Mouse (Mus musculus): ENCODE measurements around the gene Psme2. TPM values are rescaled to one million over a fixed set of nuclear protein-coding genes. Genes with fewer than 3 reads are reported as not detected.

Psme2 gene
- 331 and 332 TPM in 2 replicates for polyA plus RNA-seq (2014; fragmentation: Nextera tagmentation; extraction: Ambion mirVana)

GRCm38 (mm10) chr14:55590748-55591330, at the start of gene Psme2:
Gene Psme2, minus strand, starts transcription at chr14:55591113.
- Histone ChIP-seq H3K4me2 (ENCODE audit: low read length) (peak within 1 kb of the TSS; percentile 97), H3K36me3 (ENCODE audit: control insufficient read depth, insufficient read depth, low read length) (peaks cover 37% of the 10 kb centered on the region), H3K9ac (ENCODE audit: low read length) (peak within 1 kb of the TSS; percentile 77), H3K4me1 (replicated peaks; ENCODE audit: control insufficient read depth, insufficient read depth, low read length) (peaks cover 13% of the 10 kb centered on the region; the same call in 1 of the 2 replicates), H3K27ac (ENCODE audit: low read depth) (peak within 1 kb of the TSS; percentile 96), H3K9me3 (ENCODE audit: control insufficient read depth, low read length) (no peaks in the 10 kb centered on the region), H3K27me3 (replicated peaks; ENCODE audit: control insufficient read depth, insufficient read depth, low read length) (no peaks in the 10 kb centered on the region), H3K4me3 (ENCODE audit: low read depth, low read length) (peak within 1 kb of the TSS; percentile 63)
- ATAC-seq (replicated peaks; ENCODE audit: low FRiP score, low TSS enrichment, low read depth) (peak; percentile 96), DNase-seq (ENCODE audit: low spot score) (peak; percentile 93)
- WGBS = under 1% methylated on average over 22 of the region's 22 CpGs

DNA sequence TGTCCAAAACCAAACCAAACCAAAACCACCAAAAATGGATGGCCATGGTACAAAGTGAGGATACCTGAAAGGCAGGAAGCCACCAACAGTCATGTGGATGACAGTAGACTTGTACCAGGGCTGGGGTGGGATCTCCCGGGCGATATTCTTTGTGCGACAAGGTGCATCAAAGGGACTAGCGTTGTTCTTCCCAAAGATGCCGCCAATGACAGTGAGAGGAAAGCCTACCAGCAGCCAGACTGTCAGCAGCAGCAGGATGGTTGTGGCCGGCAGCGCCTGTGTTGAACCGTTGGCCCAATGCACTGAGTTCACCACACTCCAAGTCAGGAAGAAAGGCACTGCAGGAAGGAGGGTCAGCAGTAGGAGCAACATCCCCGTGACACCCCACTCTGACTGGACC, 46.9 kb upstream of the Psme2 start, which contains the start of gene Gm49378:
TSS of gene Gm49378 (minus strand) at position 101 of the 400 bp plus-strand sequence.
- H3K36me3 ChIP-seq (ENCODE audit: control insufficient read depth, insufficient read depth, low read length) = peaks cover 65% of the 10 kb centered on the region
- H3K4me1 ChIP-seq (replicated peaks; ENCODE audit: control insufficient read depth, insufficient read depth, low read length) = peaks cover 8% of the 10 kb centered on the region; the same call in 1 of the 2 replicates
- H3K9me3 ChIP-seq (ENCODE audit: control insufficient read depth, low read length) = no peaks in the 10 kb centered on the region
- WGBS = 95% methylated on average over 9 of the region's 9 CpGs
- ATAC-seq (replicated peaks; ENCODE audit: low FRiP score, low TSS enrichment, low read depth) = no peak
- H3K4me3 ChIP-seq (ENCODE audit: low read depth, low read length) = no peak within 1 kb of the TSS
- no peak within 1 kb of the TSS for H3K27ac ChIP-seq (ENCODE audit: low read depth)
- no peak for DNase-seq (ENCODE audit: low spot score)
- H3K9ac ChIP-seq (ENCODE audit: low read length) = no peak within 1 kb of the TSS
- H3K27me3 ChIP-seq (replicated peaks; ENCODE audit: control insufficient read depth, insufficient read depth, low read length) = no peaks in the 10 kb centered on the region
- no peak within 1 kb of the TSS for H3K4me2 ChIP-seq (ENCODE audit: low read length)

DNA sequence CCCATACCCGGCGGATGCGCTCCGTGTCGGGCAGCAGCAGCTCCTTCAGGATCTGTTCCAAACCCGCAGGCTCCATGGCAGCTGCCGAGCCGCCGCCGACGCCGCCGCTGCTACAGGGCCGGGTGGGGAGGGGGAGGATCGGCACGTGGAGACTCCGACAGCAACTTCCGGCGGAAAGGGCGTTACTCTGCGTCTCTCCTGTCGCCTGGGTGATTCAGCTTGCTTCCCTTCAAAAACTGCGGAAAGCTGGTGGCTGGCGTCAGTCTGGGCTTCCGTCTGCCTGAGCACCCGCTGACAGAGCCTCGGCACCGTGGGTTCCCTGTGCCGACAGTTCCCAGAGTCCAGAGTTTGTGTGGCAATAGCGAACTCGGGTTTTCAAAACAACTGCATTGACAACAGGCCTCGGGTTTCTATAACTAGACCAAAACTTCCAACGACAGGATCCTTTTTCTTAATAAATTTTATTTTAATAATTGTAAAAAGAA, 44.7 kb upstream of the Psme2 start, which contains the start of gene Ipo4:
TSS of gene Ipo4 (minus strand) at position 435 of the 485 bp plus-strand sequence.
- DNase-seq (ENCODE audit: low spot score) (peak; percentile 91), ATAC-seq (replicated peaks; ENCODE audit: low FRiP score, low TSS enrichment, low read depth) (peak; percentile 80)
- 2% methylated on average over 27 of the region's 33 CpGs for WGBS
- peak within 1 kb of the TSS; percentile 58 for H3K9ac ChIP-seq (ENCODE audit: low read length)
- peaks cover 78% of the 10 kb centered on the region for H3K36me3 ChIP-seq (ENCODE audit: control insufficient read depth, insufficient read depth, low read length)
- H3K27me3 ChIP-seq (replicated peaks; ENCODE audit: control insufficient read depth, insufficient read depth, low read length) = no peaks in the 10 kb centered on the region
- H3K4me2 ChIP-seq (ENCODE audit: low read length) = peak within 1 kb of the TSS; percentile 81
- H3K9me3 ChIP-seq (ENCODE audit: control insufficient read depth, low read length) = no peaks in the 10 kb centered on the region
- peaks cover 3% of the 10 kb centered on the region; the same call in 1 of the 2 replicates for H3K4me1 ChIP-seq (replicated peaks; ENCODE audit: control insufficient read depth, insufficient read depth, low read length)
- H3K27ac ChIP-seq (ENCODE audit: low read depth) = no peak within 1 kb of the TSS
- H3K4me3 ChIP-seq (ENCODE audit: low read depth, low read length) = peak within 1 kb of the TSS; percentile 66

GRCm38 (mm10) chr14:55634874-55635522, 44.1 kb upstream of the Psme2 start:
- peaks cover 78% of the 10 kb centered on the region for H3K36me3 ChIP-seq (ENCODE audit: control insufficient read depth, insufficient read depth, low read length)
- no peaks in the 10 kb centered on the region for H3K27me3 ChIP-seq (replicated peaks; ENCODE audit: control insufficient read depth, insufficient read depth, low read length)
- peak; percentile 44 for ATAC-seq (replicated peaks; ENCODE audit: low FRiP score, low TSS enrichment, low read depth)
- H3K4me1 ChIP-seq (replicated peaks; ENCODE audit: control insufficient read depth, insufficient read depth, low read length) = peaks cover 3% of the 10 kb centered on the region; the same call in 1 of the 2 replicates
- 4% methylated on average over 23 of the region's 23 CpGs for WGBS
- peak overlapping the region; percentile 81 for H3K4me2 ChIP-seq (ENCODE audit: low read length)
- peak overlapping the region; percentile 58 for H3K9ac ChIP-seq (ENCODE audit: low read length)
- no peak for DNase-seq (ENCODE audit: low spot score)
- no peak overlapping the region for H3K27ac ChIP-seq (ENCODE audit: low read depth)
- H3K4me3 ChIP-seq (ENCODE audit: low read depth, low read length) = peak overlapping the region; percentile 66
- H3K9me3 ChIP-seq (ENCODE audit: control insufficient read depth, low read length) = no peaks in the 10 kb centered on the region

- WGBS = 54% methylated on average over 5 of the region's 5 CpGs
Observed at GRCm38 (mm10) chr14:55629312-55629711, 38.4 kb upstream of the Psme2 start.

DNA sequence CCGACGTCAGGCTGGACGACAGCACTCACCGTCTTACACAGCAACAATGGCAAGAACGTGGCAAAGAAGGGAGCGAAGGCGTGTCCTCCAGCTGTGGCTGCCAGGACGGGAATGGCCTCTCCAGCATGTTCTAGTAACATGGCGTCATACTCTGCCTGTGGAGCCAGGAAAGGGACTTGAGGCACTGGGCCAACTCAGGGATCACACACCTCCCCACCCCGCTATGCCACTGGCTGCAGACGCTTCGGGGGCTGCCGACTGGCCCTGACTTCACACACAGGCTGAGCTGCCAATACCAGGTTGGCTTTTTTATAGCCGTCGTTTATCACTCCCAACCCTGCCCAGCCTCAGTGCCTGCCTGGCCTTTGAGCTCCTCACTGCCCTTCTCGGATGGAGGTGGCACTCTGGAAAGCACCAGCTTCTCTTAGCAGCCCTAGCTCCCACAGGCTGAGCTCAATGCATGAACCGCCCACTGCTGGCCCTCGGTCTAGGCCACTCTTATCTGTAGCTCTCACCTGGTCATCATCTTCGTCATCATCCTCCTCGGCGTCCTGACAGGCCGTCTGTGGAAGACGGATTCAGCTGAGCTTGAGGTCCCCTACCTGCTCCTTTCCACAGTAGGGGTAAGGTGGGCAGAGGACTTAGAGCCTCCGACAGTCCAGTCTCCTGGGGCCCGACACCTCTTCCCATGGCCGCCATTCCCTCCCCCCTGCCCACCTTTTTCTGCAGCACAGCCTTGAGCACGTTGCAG, 37.3 kb upstream of the Psme2 start:
- H3K9ac ChIP-seq (ENCODE audit: low read length) = no peak overlapping the region
- no peaks in the 10 kb centered on the region for H3K27me3 ChIP-seq (replicated peaks; ENCODE audit: control insufficient read depth, insufficient read depth, low read length)
- no peak overlapping the region for H3K27ac ChIP-seq (ENCODE audit: low read depth)
- no peak overlapping the region for H3K4me2 ChIP-seq (ENCODE audit: low read length)
- no peaks in the 10 kb centered on the region for H3K4me1 ChIP-seq (replicated peaks; ENCODE audit: control insufficient read depth, insufficient read depth, low read length)
- H3K36me3 ChIP-seq (ENCODE audit: control insufficient read depth, insufficient read depth, low read length) = peaks cover 93% of the 10 kb centered on the region
- no peak for DNase-seq (ENCODE audit: low spot score)
- no peak overlapping the region for H3K4me3 ChIP-seq (ENCODE audit: low read depth, low read length)
- H3K9me3 ChIP-seq (ENCODE audit: control insufficient read depth, low read length) = no peaks in the 10 kb centered on the region
- WGBS = 81% methylated on average over 27 of the region's 27 CpGs
- no peak for ATAC-seq (replicated peaks; ENCODE audit: low FRiP score, low TSS enrichment, low read depth)

More at GRCm38 (mm10) chr14:55629312-55629711, 38.4 kb upstream of the Psme2 start:
- H3K27me3 ChIP-seq (replicated peaks; ENCODE audit: control insufficient read depth, insufficient read depth, low read length) = no peaks in the 10 kb centered on the region
- DNase-seq (ENCODE audit: low spot score) (peak; percentile 66), ATAC-seq (replicated peaks; ENCODE audit: low FRiP score, low TSS enrichment, low read depth) (no peak)
- no peak overlapping the region for H3K9ac ChIP-seq (ENCODE audit: low read length)
- H3K4me3 ChIP-seq (ENCODE audit: low read depth, low read length) = no peak overlapping the region
- H3K9me3 ChIP-seq (ENCODE audit: control insufficient read depth, low read length) = no peaks in the 10 kb centered on the region
- H3K36me3 ChIP-seq (ENCODE audit: control insufficient read depth, insufficient read depth, low read length) = peaks cover 97% of the 10 kb centered on the region
- H3K4me2 ChIP-seq (ENCODE audit: low read length) = no peak overlapping the region
- H3K4me1 ChIP-seq (replicated peaks; ENCODE audit: control insufficient read depth, insufficient read depth, low read length) = no peaks in the 10 kb centered on the region; the same call in 1 of the 2 replicates
- no peak overlapping the region for H3K27ac ChIP-seq (ENCODE audit: low read depth)

DNA sequence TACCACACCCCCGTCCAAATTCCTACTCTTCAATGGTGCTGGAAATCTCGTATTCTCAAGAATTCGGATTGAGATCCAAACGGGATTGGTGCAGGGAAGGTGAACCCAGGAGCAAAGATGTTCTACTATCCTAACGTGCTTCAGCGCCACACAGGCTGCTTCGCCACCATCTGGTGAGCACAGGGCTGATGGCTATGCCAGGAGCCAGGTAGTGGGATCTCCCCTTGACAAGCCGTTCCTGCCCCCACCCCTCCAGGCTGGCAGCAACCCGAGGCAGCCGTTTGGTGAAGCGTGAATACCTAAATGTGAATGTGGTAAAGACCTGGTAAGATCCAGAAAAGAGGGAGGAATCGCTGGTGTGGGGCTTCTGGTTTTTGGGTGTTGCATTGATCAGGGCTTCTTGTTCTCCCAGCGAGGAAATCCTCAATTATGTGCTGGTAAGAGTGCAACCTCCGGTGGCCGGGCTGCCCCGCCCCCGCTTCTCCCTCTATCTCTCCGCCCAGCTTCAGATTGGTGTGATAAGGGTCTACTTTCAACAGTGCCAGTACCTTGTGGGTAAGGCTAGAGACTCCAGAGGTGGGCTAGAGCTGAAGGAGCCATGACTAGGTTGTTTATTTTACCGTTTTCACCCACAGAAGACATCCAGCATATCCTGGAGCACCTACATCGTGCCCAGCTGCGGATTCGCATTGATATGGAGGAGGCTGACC, 27.7 kb upstream of the Psme2 start:
- ATAC-seq (replicated peaks; ENCODE audit: low FRiP score, low TSS enrichment, low read depth) (no peak), DNase-seq (ENCODE audit: low spot score) (no peak)
- Histone ChIP-seq H3K4me1 (replicated peaks; ENCODE audit: control insufficient read depth, insufficient read depth, low read length) (no peaks in the 10 kb centered on the region; the same call in 1 of the 2 replicates), H3K4me3 (ENCODE audit: low read depth, low read length) (peak overlapping the region; percentile 25), H3K9ac (ENCODE audit: low read length) (no peak overlapping the region), H3K4me2 (ENCODE audit: low read length) (peak overlapping the region; percentile 43), H3K27me3 (replicated peaks; ENCODE audit: control insufficient read depth, insufficient read depth, low read length) (no peaks in the 10 kb centered on the region), H3K27ac (ENCODE audit: low read depth) (no peak overlapping the region), H3K36me3 (ENCODE audit: control insufficient read depth, insufficient read depth, low read length) (no peaks in the 10 kb centered on the region), H3K9me3 (ENCODE audit: control insufficient read depth, low read length) (no peaks in the 10 kb centered on the region)
- WGBS = 43% methylated on average over 22 of the region's 22 CpGs

DNA sequence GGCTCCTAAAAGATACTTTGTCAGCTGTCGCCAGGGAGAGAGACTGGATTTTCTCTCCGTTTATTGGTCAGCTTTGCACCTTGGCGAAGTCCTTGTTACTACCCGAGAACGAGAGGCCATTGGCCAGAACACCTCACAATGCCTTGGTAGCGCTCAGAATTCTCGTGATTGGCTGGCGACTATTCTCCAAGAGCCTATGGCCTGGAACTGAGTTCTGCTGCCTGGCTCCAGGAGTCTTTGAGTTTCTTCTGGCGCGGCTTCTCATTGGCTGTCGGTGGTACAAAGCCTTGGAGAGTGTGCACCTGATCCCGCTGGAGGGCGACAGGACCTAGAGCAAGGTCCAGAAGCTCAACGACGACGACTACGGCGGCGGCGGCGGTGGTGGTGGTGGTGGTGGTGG, 26.9 kb upstream of the Psme2 start, which contains the start of gene Rec8:
TSS of gene Rec8 (plus strand) at position 216 of the 400 bp plus-strand sequence.
- Histone ChIP-seq H3K9me3 (ENCODE audit: control insufficient read depth, low read length) (no peaks in the 10 kb centered on the region), H3K36me3 (ENCODE audit: control insufficient read depth, insufficient read depth, low read length) (no peaks in the 10 kb centered on the region), H3K9ac (ENCODE audit: low read length) (no peak within 1 kb of the TSS), H3K27ac (ENCODE audit: low read depth) (no peak within 1 kb of the TSS), H3K4me1 (replicated peaks; ENCODE audit: control insufficient read depth, insufficient read depth, low read length) (no peaks in the 10 kb centered on the region; the same call in 1 of the 2 replicates), H3K4me2 (ENCODE audit: low read length) (peak within 1 kb of the TSS; percentile 43), H3K27me3 (replicated peaks; ENCODE audit: control insufficient read depth, insufficient read depth, low read length) (no peaks in the 10 kb centered on the region), H3K4me3 (ENCODE audit: low read depth, low read length) (peak within 1 kb of the TSS; percentile 25)
- 8% methylated on average over 21 of the region's 21 CpGs for WGBS
- DNase-seq (ENCODE audit: low spot score) (peak; percentile 66), ATAC-seq (replicated peaks; ENCODE audit: low FRiP score, low TSS enrichment, low read depth) (peak; percentile 88)

Data from intestine, embryonic 14.5 days (tissue).